8 mouse cellular contexts compared by ENCODE assay signal in the genomic region with DNA sequence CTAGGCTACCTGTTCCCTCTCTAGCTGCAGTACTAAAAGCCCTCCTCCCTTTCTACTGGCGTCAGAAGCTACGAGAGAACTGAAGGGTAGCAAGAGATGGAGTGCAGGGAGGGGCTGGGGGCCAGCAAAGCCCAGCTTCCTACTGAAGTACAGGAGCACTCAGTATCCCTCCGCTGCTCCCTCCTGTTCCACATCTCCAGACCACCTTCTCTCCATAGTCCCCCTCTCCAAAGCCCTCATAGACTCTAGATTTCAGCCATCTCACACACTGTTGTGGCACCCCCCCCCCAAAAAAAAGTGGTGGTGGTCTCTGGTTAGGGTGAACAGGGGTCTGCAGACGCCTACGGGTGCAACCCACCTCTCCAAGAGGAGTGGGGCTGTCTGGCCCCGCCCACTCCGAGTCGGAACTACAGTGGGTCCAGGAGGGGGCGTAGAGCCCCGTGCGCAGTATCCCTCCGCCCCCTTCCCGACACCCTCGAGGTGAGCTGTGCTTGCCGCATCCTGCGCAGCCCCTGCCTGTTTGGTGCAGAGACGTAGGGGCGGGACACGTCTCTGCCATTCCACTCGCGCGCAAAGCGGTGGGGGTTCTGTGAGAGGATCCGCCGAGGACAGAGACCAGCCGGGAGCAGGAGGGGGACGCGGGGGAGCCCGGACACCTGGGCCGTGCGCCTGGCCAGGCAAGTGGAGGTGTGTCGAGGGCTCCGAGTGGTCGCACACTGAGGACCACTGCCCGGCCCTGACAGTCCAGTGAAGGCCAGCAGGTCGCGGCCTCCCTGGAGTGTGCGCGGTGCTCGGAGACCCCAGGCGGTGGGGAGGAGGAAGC. TPM values are rescaled to one million over a fixed set of nuclear protein-coding genes. Genes with fewer than 3 reads are reported as not detected.
DNase-seq lines count a peak whose midpoint lies in the region; ATAC-seq lines count a peak whose summit lies in the region.

No protein-coding gene starts in this region.

- peak overlapping the region; percentile 68 for H3K9ac ChIP-seq in intestine, embryonic 15.5 days

- intact Hi-C loops in left cerebral cortex, postnatal 14 days (cut with DNase I) = loop anchor here (5.0 kb wide), 1 partner anchor 38 kb away; no protein-coding TSS in a partner anchor

- peak overlapping the region; percentile 59 for H3K4me2 ChIP-seq in intestine, embryonic 15.5 days (replicated peaks)

- no peaks in the 10 kb centered on the region for H3K9me3 ChIP-seq in intestine, embryonic 15.5 days

- no peaks in the 10 kb centered on the region for H3K4me1 ChIP-seq in intestine, embryonic 15.5 days (replicated peaks)

- no peaks in the 10 kb centered on the region for H3K36me3 ChIP-seq in intestine, embryonic 15.5 days

- ATAC-seq in intestine, embryonic 15.5 days = peak; percentile 98
- peak; percentile 97 for ATAC-seq in megakaryocyte progenitor cell, adult 5-6 weeks (replicated peaks; ENCODE audit: poor library complexity)

- DNase-seq in adrenal gland, adult 18-20 months (ENCODE audit: low spot score in 2 of 2) = peak; percentile 32 to 35
- peak; percentile 81 for DNase-seq in embryo, embryonic 11 days
- DNase-seq in gastrocnemius, postnatal 4 days (ENCODE audit: low spot score in 2 of 2) = peak; percentile 35 to 56
- peak; percentile 83 to 89 for DNase-seq in left cerebral cortex, postnatal 14 days (ENCODE audit: low spot score in 2 of 2)
- peak; percentile 75 to 80 for DNase-seq in right cerebral cortex, postnatal 36 days (ENCODE audit: low spot score in 2 of 2)
- DNase-seq in urinary bladder, postnatal 4 days (ENCODE audit: low spot score in 2 of 2) = peak; percentile 72 to 75

- H3K27me3 ChIP-seq in intestine, embryonic 15.5 days (replicated peaks) = no peaks in the 10 kb centered on the region

- H3K27ac ChIP-seq in intestine, embryonic 15.5 days = peak overlapping the region; percentile 68

- 18% methylated on average over 41 of the region's 41 CpGs for WGBS in intestine, embryonic 15.5 days

- peak overlapping the region; percentile 60 for H3K4me3 ChIP-seq in intestine, embryonic 15.5 days (replicated peaks)

RNA-seq across cellular contexts. Expression of a gene that starts 46.8 kb away (rescaled TPM):
- 10 to 100 TPM; 37.6 to 41.5 TPM for total RNA-seq in adrenal gland, adult 18-20 months (2021)
- 10 to 100 TPM; 16.4 to 21.1 TPM for total RNA-seq in gastrocnemius, postnatal 4 days (2021)
- 17.9 and 18.9 TPM in 2 replicates for polyA plus RNA-seq in intestine, embryonic 15.5 days (2015; fragmentation: Nextera tagmentation; extraction: Ambion mirVana)
- total RNA-seq in left cerebral cortex, postnatal 14 days (2021) = 100 to 1,000 TPM; 152 to 170 TPM
- total RNA-seq in megakaryocyte progenitor cell, adult 5-6 weeks (2015) = 0.74 TPM in 1 of 2 replicates, not detected in the other
- total RNA-seq in megakaryocyte progenitor cell, adult 5-6 weeks (2017) = 0.17 and 0.98 TPM in 2 replicates

Comparison
In these comparisons a context has a peak if more than half of its experiments do, and no peak if none do; other contexts are left out.
1. Peak in every context shown above with its lines: DNase-seq, ATAC-seq, H3K4me3 ChIP-seq and H3K27ac ChIP-seq.
2. DNase-seq: peak in every context shown above with its lines; median percentile 86 in left cerebral cortex, postnatal 14 days; 81 in embryo, embryonic 11 days; 78 in right cerebral cortex, postnatal 36 days; 74 in urinary bladder, postnatal 4 days; 46 in gastrocnemius, postnatal 4 days; 34 in adrenal gland, adult 18-20 months.
3. RNA of a gene that starts 46.8 kb away (total RNA-seq): 152 to 170 TPM in left cerebral cortex, postnatal 14 days, 37.6 to 41.5 TPM in adrenal gland, adult 18-20 months and 16.4 to 21.1 TPM in gastrocnemius, postnatal 4 days; 0.17 to 0.98 TPM in megakaryocyte progenitor cell, adult 5-6 weeks; every median in the first group is over 4 times any median in the second.